Mouse (Mus musculus): ENCODE measurements around the gene Hivep1.

GRCm38 (mm10) chr13:42095826-42096515, 44.1 kb downstream of the Hivep1 start:
- no peak for TF ChIP-seq SRF (IDR thresholded peaks at IDR 0.05; ENCODE audit: control insufficient read depth, insufficient read length, low read depth)
- TF ChIP-seq POLR2A (IDR thresholded peaks at IDR 0.05; ENCODE audit: insufficient read length, low read depth), result no peak
- no peak for TF ChIP-seq POLR2AphosphoS2 (IDR thresholded peaks at IDR 0.05; ENCODE audit: insufficient read length, low read depth)
- TF ChIP-seq TCF12 (IDR thresholded peaks at IDR 0.05; ENCODE audit: insufficient read depth, poor library complexity, severe bottlenecking), result no peak
- no peak for TF ChIP-seq CEBPB (IDR thresholded peaks at IDR 0.05; ENCODE audit: insufficient read depth, poor library complexity, severe bottlenecking)
- TF ChIP-seq E2F4 (IDR thresholded peaks at IDR 0.05; ENCODE audit: insufficient read depth), result no peak
- no peak for TF ChIP-seq MAX (IDR thresholded peaks at IDR 0.05; ENCODE audit: low read depth)
- no peak for TF ChIP-seq MYOG (IDR thresholded peaks at IDR 0.05; ENCODE audit: control insufficient read depth in 1 of 3, insufficient read depth in 1 of 3, insufficient read length in 2 of 3, low read depth in 2 of 3)
- no peak for TF ChIP-seq MYOD1 (IDR thresholded peaks at IDR 0.05; ENCODE audit: control insufficient read depth in 1 of 3, insufficient read length in 2 of 3, low read depth in 2 of 3)
- TF ChIP-seq USF1 (IDR thresholded peaks at IDR 0.05; ENCODE audit: low read depth), result no peak
- TF ChIP-seq REST (IDR thresholded peaks at IDR 0.05; ENCODE audit: insufficient read depth, insufficient read length), result no peak
